Mouse (Mus musculus): ENCODE measurements around the gene Mterf1a. TPM values are rescaled to one million over a fixed set of nuclear protein-coding genes. Genes with fewer than 3 reads are reported as not detected.
A peak's percentile ranks its signal among the peaks of the same experiment; 100 is the strongest.
"Not testable (repeated sequence)": the region's sequence is repeated elsewhere in the genome, so short reads cannot be mapped to it uniquely, and the experiment has no call there.

Mterf1a gene
- polyA plus RNA-seq (2015; fragmentation: Nextera tagmentation; extraction: Ambion mirVana), result 3.3 TPM in 2 replicates

GRCm38 (mm10) chr5:3893459-3894293, at the start of gene Mterf1a:
Gene Mterf1a (minus strand): TSS chr5:3893933.
- peak; percentile 48 for TF ChIP-seq CTCF (IDR thresholded peaks at IDR 0.05; ENCODE audit: low read depth)
- H3K9ac ChIP-seq (ENCODE audit: low read depth, low read length), result peak within 1 kb of the TSS; percentile 12; the same call in 1 of the 2 replicates
- ATAC-seq, result peak; percentile 100
- H3K4me3 ChIP-seq (ENCODE audit: low read depth, low read length), result peak within 1 kb of the TSS; percentile 34
- not testable (repeated sequence) for H3K4me1 ChIP-seq (replicated peaks; ENCODE audit: control insufficient read depth, insufficient read depth, low read length); H3K27me3 ChIP-seq (replicated peaks; ENCODE audit: control insufficient read depth, insufficient read depth, low read length); H3K36me3 ChIP-seq (ENCODE audit: control insufficient read depth, insufficient read depth); H3K27ac ChIP-seq (ENCODE audit: low read depth, low read length); H3K9me3 ChIP-seq (ENCODE audit: control insufficient read depth)
- peak within 1 kb of the TSS; percentile 64 for H3K4me2 ChIP-seq (replicated peaks; ENCODE audit: low read depth)
- WGBS, result 2% methylated on average over 7 of the region's 47 CpGs

- not testable (repeated sequence) for H3K36me3 ChIP-seq (ENCODE audit: control insufficient read depth, insufficient read depth); H3K9ac ChIP-seq (ENCODE audit: low read depth, low read length); H3K4me3 ChIP-seq (ENCODE audit: low read depth, low read length); H3K9me3 ChIP-seq (ENCODE audit: control insufficient read depth); H3K27me3 ChIP-seq (replicated peaks; ENCODE audit: control insufficient read depth, insufficient read depth, low read length); H3K27ac ChIP-seq (ENCODE audit: low read depth, low read length); H3K4me1 ChIP-seq (replicated peaks; ENCODE audit: control insufficient read depth, insufficient read depth, low read length); H3K4me2 ChIP-seq (replicated peaks; ENCODE audit: low read depth)
- 54% methylated on average over 4 of the region's 4 CpGs for WGBS
- ATAC-seq, result peak; percentile 54
Measured at GRCm38 (mm10) chr5:3943169-3943568, 49.4 kb upstream of the Mterf1a start.

- Histone ChIP-seq H3K36me3 (ENCODE audit: control insufficient read depth, insufficient read depth) (no peaks in the 10 kb centered on the region; the same call in 1 of the 2 replicates), H3K27me3 (replicated peaks; ENCODE audit: control insufficient read depth, insufficient read depth, low read length) (no peaks in the 10 kb centered on the region), H3K27ac (ENCODE audit: low read depth, low read length) (no peak overlapping the region), H3K4me3 (ENCODE audit: low read depth, low read length) (no peak overlapping the region), H3K9me3 (ENCODE audit: control insufficient read depth) (no peaks in the 10 kb centered on the region), H3K9ac (ENCODE audit: low read depth, low read length) (no peak overlapping the region), H3K4me2 (replicated peaks; ENCODE audit: low read depth) (no peak overlapping the region), H3K4me1 (replicated peaks; ENCODE audit: control insufficient read depth, insufficient read depth, low read length) (peaks cover 13% of the 10 kb centered on the region; the same call in 1 of the 2 replicates)
- ATAC-seq, result no peak
- TF ChIP-seq CTCF (IDR thresholded peaks at IDR 0.05; ENCODE audit: low read depth), result no peak
- WGBS, result 88% methylated on average over 2 of the region's 2 CpGs
Measured at GRCm38 (mm10) chr5:3941240-3941639, 47.5 kb upstream of the Mterf1a start.

GRCm38 (mm10) chr5:3939335-3939734, 45.6 kb upstream of the Mterf1a start:
- Histone ChIP-seq H3K9me3 (ENCODE audit: control insufficient read depth) (no peaks in the 10 kb centered on the region), H3K36me3 (ENCODE audit: control insufficient read depth, insufficient read depth) (no peaks in the 10 kb centered on the region; the same call in 1 of the 2 replicates), H3K4me1 (replicated peaks; ENCODE audit: control insufficient read depth, insufficient read depth, low read length) (peaks cover 13% of the 10 kb centered on the region; the same call in 1 of the 2 replicates), H3K27me3 (replicated peaks; ENCODE audit: control insufficient read depth, insufficient read depth, low read length) (no peaks in the 10 kb centered on the region), H3K27ac (ENCODE audit: low read depth, low read length) (peak overlapping the region; percentile 76), H3K9ac (ENCODE audit: low read depth, low read length) (no peak overlapping the region), H3K4me2 (replicated peaks; ENCODE audit: low read depth) (peak overlapping the region; percentile 28; the same call in 1 of the 2 replicates), H3K4me3 (ENCODE audit: low read depth, low read length) (no peak overlapping the region)
- TF ChIP-seq CTCF (IDR thresholded peaks at IDR 0.05; ENCODE audit: low read depth), result no peak
- 56% methylated on average over 5 of the region's 5 CpGs for WGBS
- ATAC-seq, result peak; percentile 32

GRCm38 (mm10) chr5:3938905-3939304, 45.2 kb upstream of the Mterf1a start:
- ATAC-seq, result peak; percentile 98
- WGBS, result 63% methylated on average over 3 of the region's 3 CpGs
- H3K9me3 ChIP-seq (ENCODE audit: control insufficient read depth), result no peaks in the 10 kb centered on the region
- no peaks in the 10 kb centered on the region for H3K27me3 ChIP-seq (replicated peaks; ENCODE audit: control insufficient read depth, insufficient read depth, low read length)
- H3K4me2 ChIP-seq (replicated peaks; ENCODE audit: low read depth), result peak overlapping the region; percentile 28
- TF ChIP-seq CTCF (IDR thresholded peaks at IDR 0.05; ENCODE audit: low read depth), result no peak
- no peak overlapping the region for H3K4me3 ChIP-seq (ENCODE audit: low read depth, low read length)
- H3K9ac ChIP-seq (ENCODE audit: low read depth, low read length), result no peak overlapping the region
- no peaks in the 10 kb centered on the region; the same call in 1 of the 2 replicates for H3K36me3 ChIP-seq (ENCODE audit: control insufficient read depth, insufficient read depth)
- H3K4me1 ChIP-seq (replicated peaks; ENCODE audit: control insufficient read depth, insufficient read depth, low read length), result peaks cover 13% of the 10 kb centered on the region; the same call in 1 of the 2 replicates
- peak overlapping the region; percentile 76 for H3K27ac ChIP-seq (ENCODE audit: low read depth, low read length)

GRCm38 (mm10) chr5:3935778-3936554, 42.2 kb upstream of the Mterf1a start:
- H3K36me3 ChIP-seq (ENCODE audit: control insufficient read depth, insufficient read depth), result no peaks in the 10 kb centered on the region
- H3K27me3 ChIP-seq (replicated peaks; ENCODE audit: control insufficient read depth, insufficient read depth, low read length), result no peaks in the 10 kb centered on the region
- no peak overlapping the region for H3K4me2 ChIP-seq (replicated peaks; ENCODE audit: low read depth)
- H3K4me1 ChIP-seq (replicated peaks; ENCODE audit: control insufficient read depth, insufficient read depth, low read length), result peaks cover 13% of the 10 kb centered on the region; the same call in 1 of the 2 replicates
- ATAC-seq, result no peak
- H3K9ac ChIP-seq (ENCODE audit: low read depth, low read length), result no peak overlapping the region
- 69% methylated on average over 8 of the region's 8 CpGs for WGBS
- H3K27ac ChIP-seq (ENCODE audit: low read depth, low read length), result no peak overlapping the region
- no peaks in the 10 kb centered on the region for H3K9me3 ChIP-seq (ENCODE audit: control insufficient read depth)
- no peak overlapping the region for H3K4me3 ChIP-seq (ENCODE audit: low read depth, low read length)
- no peak for TF ChIP-seq CTCF (IDR thresholded peaks at IDR 0.05; ENCODE audit: low read depth)

Data from intestine, postnatal 0 days (tissue).